Mouse (Mus musculus) cortical plate, adult 2 months (tissue): ENCODE results near the gene Agbl1. TPM values are rescaled to one million over a fixed set of nuclear protein-coding genes. Genes with fewer than 3 reads are reported as not detected.
"Not testable (repeated sequence)": the region's sequence is repeated elsewhere in the genome, so short reads cannot be mapped to it uniquely, and the experiment has no call there.

ENCODE experiments used
- H3K27ac ChIP-seq: fragments of 200-500 bp; 2 replicates; pipeline ENCODE4 v1.5.1; 2012; ENCODE audit warnings: low read length, control low read depth, inconsistent platforms; ENCODE audit not compliant: insufficient read depth
- H3K4me1 ChIP-seq: fragments of 200-500 bp; 2 replicates; pipeline ENCODE4 v1.6.1; 2011; ENCODE audit warnings: low read length; ENCODE audit not compliant: control insufficient read depth, insufficient read depth
- H3K4me3 ChIP-seq: fragments of 200-500 bp; 2 replicates; pipeline ENCODE4 v1.5.1; 2011; ENCODE audit warnings: mild to moderate bottlenecking, low read length, control low read depth; ENCODE audit not compliant: insufficient read depth
- CTCF ChIP-seq: fragments of 200-500 bp; IDR thresholded peaks from 2 replicates; pipeline ENCODE4 v1.5.1; 2011; ENCODE audit warnings: mild to moderate bottlenecking, control low read depth, low read length; ENCODE audit not compliant: insufficient read depth; ENCODE audit errors: extremely low read depth
- POLR2A ChIP-seq: fragments of 200-500 bp; IDR thresholded peaks from 2 replicates; pipeline ENCODE4 v1.6.1; 2011; ENCODE audit warnings: mild to moderate bottlenecking, low read length, control low read depth; ENCODE audit not compliant: insufficient read depth; ENCODE audit errors: extremely low read depth
- polyA plus RNA-seq: library from polyadenylated mRNA; depleted of rRNA; stranded (reverse); fragments of >200 nt; gene quantifications from 2 replicates; pipeline ENCODE4 v1.2.3, GENCODE M21; 2012

Agbl1 gene
- polyA plus RNA-seq, 1 experiment = 0.19 TPM

GRCm38 (mm10) chr7:76560564-76561258 is 331.0 kb downstream of the Agbl1 start:
- H3K4me1 ChIP-seq = no peaks in the 10 kb centered on the region
- no peak overlapping the region for H3K27ac ChIP-seq
- TF ChIP-seq POLR2A = no peak
- no peak for TF ChIP-seq CTCF
- no peak overlapping the region for H3K4me3 ChIP-seq

- TF ChIP-seq POLR2A = no peak
- no peak for TF ChIP-seq CTCF
- no peaks in the 10 kb centered on the region for H3K4me1 ChIP-seq
- H3K27ac ChIP-seq = no peak overlapping the region
- no peak overlapping the region for H3K4me3 ChIP-seq
Measured at GRCm38 (mm10) chr7:76562506-76562905, 332.8 kb downstream of the Agbl1 start.

GRCm38 (mm10) chr7:76594566-76595079 is 364.9 kb downstream of the Agbl1 start:
- H3K4me3 ChIP-seq = no peak overlapping the region
- no peak for TF ChIP-seq POLR2A
- H3K4me1 ChIP-seq = no peaks in the 10 kb centered on the region
- no peak overlapping the region for H3K27ac ChIP-seq

GRCm38 (mm10) chr7:76597812-76598211 is 368.1 kb downstream of the Agbl1 start:
- Histone ChIP-seq H3K4me3 (no peak overlapping the region), H3K27ac (no peak overlapping the region), H3K4me1 (no peaks in the 10 kb centered on the region)
- no peak for TF ChIP-seq CTCF
- no peak for TF ChIP-seq POLR2A

- H3K4me1 ChIP-seq = no peaks in the 10 kb centered on the region
- H3K27ac ChIP-seq = no peak overlapping the region
- no peak overlapping the region for H3K4me3 ChIP-seq
- no peak for TF ChIP-seq CTCF
- no peak for TF ChIP-seq POLR2A
Measured at GRCm38 (mm10) chr7:76600050-76600690, 370.5 kb downstream of the Agbl1 start.

GRCm38 (mm10) chr7:76629528-76629927 is 399.8 kb downstream of the Agbl1 start:
- TF ChIP-seq POLR2A (no peak), CTCF (no peak)
- Histone ChIP-seq H3K4me1 (no peaks in the 10 kb centered on the region), H3K27ac (no peak overlapping the region), H3K4me3 (no peak overlapping the region)

- H3K4me1 ChIP-seq = no peaks in the 10 kb centered on the region
- TF ChIP-seq POLR2A = no peak
- no peak overlapping the region for H3K4me3 ChIP-seq
- H3K27ac ChIP-seq = no peak overlapping the region
Measured at GRCm38 (mm10) chr7:76650984-76651383, 421.3 kb downstream of the Agbl1 start.

GRCm38 (mm10) chr7:76661072-76661471 is 431.4 kb downstream of the Agbl1 start:
- no peaks in the 10 kb centered on the region for H3K4me1 ChIP-seq
- H3K27ac ChIP-seq = no peak overlapping the region
- H3K4me3 ChIP-seq = no peak overlapping the region
- no peak for TF ChIP-seq POLR2A
- TF ChIP-seq CTCF = no peak

GRCm38 (mm10) chr7:76674856-76675255 is 445.2 kb downstream of the Agbl1 start:
- no peak overlapping the region for H3K4me3 ChIP-seq
- H3K4me1 ChIP-seq = no peaks in the 10 kb centered on the region
- H3K27ac ChIP-seq = no peak overlapping the region

GRCm38 (mm10) chr7:76701224-76701623 is 471.5 kb downstream of the Agbl1 start:
- Histone ChIP-seq H3K27ac (no peak overlapping the region), H3K4me1 (no peaks in the 10 kb centered on the region), H3K4me3 (no peak overlapping the region)
- TF ChIP-seq CTCF = no peak
- TF ChIP-seq POLR2A = no peak

More at GRCm38 (mm10) chr7:76674856-76675255, 445.2 kb downstream of the Agbl1 start:
- TF ChIP-seq CTCF = no peak
- TF ChIP-seq POLR2A = no peak

- H3K4me1 ChIP-seq, H3K4me3 ChIP-seq, H3K27ac ChIP-seq: not testable (repeated sequence)
Measured at GRCm38 (mm10) chr7:76732220-76732619, 502.5 kb downstream of the Agbl1 start.
